Mouse (Mus musculus) R1 (cell line): Measurements from ENCODE around the gene Acp7.

ENCODE experiments used
- DNase-seq: peaks from one replicate; pipeline ENCODE4 v3.0.0-alpha.2; 2018; ENCODE audit warnings: low read depth, low spot score

The Acp7 gene

DNA sequence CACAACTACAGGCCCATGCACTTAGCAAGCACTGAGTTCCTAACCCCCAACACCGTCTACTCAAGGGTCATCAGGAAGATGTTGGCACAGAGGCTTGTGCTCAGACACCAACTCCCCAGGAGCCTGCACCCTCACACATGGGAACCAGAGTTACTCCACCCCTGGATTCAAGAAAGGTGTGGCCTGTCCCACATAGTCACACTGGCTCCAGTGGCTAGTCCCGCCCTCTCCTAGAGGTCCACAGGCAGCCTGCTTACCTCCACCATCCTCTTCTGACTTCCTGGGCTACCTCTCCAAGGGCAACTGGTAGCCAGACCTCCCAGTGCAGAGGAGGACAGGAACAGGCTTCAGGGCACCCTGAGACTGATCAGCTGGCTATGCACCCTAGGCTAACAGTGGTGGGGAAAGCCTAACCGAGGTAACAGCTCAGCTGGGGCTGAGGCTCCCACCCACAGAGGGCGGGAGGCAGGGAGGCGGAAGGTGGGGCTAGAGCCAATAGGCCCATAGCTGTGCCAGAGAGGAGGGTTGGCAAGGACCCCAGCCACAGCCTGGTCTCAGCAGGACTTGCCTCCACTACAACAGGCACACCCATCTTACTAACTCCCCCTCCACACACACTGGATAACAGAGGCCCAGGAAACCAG lies 54.7 kb downstream of the Acp7 start:
- DNase-seq, result no peak

DNA sequence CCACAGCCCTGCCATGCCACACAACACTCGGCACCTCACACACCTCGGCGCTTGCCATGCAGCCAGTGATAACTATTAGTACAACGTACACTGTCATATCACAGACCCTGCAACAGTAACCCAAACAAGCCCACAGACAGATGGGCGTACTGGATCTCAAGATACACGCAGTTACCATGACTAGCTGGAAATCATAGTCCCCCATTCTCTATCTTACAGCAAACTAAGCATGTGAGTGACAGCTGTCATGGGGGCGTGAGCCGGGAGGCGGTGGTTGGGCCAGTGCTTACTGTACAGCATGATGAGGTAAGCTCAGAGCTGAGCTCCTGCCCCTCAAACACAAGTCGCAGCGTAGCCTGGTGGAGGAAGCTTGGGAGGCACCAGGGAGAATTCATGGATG lies 55.5 kb downstream of the Acp7 start:
- DNase-seq, result no peak

GRCm38 (mm10) chr7:28573236-28573635 lies 57.9 kb downstream of the Acp7 start:
- DNase-seq, result no peak

DNA sequence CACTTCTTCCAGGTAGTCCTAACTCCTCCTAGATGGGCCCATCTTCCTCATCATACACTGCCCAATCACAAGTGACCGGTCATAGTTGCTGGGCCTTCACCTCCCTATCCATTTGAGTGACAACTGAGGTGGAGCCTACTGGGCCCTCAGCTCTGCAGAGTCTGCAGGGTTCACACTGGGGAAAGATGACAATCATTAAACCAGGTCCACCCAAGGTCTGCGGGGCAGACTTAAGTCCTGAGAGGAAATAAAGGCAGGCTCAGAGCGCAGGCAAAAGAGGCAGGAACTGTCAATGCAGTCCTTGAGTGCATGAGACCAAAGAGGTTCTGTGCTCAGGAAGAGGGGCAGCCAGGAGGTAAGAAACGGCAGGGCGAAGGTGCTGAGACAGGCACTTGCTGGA lies 58.4 kb downstream of the Acp7 start:
- DNase-seq, result no peak

DNA sequence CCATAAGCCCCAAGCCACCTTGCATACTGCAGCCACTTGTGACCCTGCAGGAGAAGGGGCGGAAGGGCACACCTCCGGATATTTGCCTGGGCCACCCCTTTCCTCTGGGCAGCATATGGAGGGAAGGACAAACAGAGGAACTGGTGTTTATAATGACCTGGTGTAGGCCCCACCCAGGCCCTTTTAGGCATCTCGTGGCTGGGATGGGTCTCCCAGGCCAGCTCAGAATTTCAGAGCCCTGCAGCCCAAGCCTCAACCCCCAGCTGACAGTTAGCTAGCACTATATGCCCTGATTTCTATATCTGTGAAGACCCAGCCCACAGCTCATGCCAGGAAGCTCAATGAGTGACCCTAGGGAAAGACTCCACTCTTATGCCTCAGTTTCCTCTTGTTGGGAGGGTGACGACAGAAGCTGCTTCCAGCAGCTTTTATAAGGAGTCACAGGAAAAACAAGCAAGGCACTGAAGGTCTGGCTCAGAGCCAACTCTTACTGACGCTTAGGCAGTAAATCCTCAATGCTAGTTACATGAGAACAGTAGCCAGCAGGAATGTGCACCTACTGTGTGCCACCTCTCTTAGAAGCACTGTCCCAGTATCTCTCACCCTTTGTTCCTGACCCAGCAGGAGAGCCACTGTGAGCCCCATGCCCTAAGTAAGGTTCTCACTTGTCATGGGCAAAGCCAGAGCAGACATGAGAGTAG lies 60.0 kb downstream of the Acp7 start:
- DNase-seq, result peak; percentile 44

DNA sequence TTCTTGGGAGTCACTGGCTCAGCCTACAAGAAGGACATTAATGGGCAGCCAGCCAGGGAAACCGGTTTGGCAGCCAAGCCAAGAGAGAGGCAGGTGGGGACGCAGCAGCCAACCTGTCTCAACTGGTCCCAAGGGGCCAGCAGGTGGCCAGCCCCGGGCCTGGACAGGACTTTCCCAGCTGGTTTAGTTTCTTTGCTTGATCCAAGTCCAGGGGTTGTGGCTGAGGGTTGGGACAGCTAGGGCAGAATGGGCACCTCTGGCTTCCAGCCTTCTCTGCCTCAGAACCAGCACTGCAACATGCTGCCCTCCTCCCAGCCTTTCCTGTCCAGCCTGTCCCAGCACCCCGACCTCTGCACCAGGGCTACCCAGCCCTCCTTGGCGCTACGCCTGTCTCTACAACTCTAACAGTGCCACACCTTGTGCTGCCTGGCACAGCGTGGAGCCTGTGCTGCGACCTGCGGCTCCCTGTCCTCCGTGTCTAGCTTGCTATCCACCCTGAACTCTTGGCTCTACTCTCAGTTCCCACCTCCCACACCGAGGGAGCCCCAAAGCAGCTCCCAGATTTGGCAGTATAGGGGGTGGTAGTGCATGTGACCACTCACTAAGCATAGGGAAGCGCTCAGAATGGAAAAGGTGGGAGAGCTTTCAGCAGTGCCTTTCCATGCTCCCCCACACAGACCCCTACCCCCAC lies 60.7 kb downstream of the Acp7 start:
- no peak for DNase-seq

DNA sequence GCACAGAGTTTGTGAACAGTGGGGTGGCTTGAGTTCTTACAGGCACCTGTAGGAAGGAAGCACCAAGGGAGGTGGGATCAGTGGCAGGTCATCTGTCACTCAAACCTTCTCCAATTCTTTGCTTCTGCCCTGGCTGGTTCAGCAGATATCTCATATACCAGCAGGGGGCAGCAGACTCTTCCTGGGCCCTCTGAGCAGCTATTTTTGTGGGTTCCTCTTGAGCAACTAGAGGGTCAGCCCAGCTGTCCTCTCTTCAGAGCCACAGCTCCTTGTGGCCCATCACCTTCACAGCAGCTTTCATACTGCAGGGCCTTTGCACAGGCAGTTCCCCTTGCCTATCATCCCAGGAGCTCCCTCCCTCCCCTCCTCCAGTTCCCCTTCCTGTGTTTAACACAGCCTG lies 62.9 kb downstream of the Acp7 start:
- DNase-seq, result peak; percentile 81

GRCm38 (mm10) chr7:28567539-28567938 lies 63.6 kb downstream of the Acp7 start:
- DNase-seq, result no peak

DNA sequence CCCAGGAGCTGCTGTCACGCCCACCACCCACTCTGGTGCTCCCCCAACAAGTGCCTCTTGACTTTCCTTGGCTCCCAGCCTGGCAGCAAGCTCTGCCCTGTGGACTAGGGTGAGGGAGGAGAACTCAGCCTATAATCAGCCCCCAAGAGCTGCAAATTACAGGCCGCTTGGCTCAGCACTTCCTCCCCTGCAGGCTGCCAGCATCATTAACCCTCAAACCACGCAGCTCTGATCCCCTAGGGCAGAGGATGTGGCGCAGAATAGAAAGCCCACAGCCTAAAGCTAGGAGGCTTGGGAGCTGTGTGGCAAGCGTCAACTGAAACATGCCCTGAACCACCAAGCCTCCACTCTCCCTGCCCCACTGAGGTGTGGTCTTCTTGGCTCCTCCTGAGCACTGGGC lies 65.7 kb downstream of the Acp7 start:
- no peak for DNase-seq

DNA sequence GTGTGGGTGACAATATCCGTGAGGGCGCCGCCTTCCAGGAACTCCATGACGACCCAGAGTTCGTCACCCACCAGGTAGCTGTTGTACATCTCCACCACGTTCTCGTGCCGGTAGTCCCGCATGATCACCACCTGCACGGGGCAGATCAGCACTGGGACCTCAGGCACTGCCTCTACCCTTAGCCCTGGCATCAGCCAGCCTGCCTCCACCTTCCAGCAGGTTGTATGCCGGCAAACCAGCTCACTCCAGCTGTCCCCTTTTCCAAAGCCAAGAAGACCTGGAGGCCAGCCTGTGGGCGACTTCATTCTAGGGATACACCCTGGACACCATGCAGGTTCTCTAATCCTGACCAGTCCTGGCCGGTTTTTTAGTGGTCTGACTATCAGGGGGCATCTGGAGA lies 68.2 kb downstream of the Acp7 start:
- no peak for DNase-seq

DNA sequence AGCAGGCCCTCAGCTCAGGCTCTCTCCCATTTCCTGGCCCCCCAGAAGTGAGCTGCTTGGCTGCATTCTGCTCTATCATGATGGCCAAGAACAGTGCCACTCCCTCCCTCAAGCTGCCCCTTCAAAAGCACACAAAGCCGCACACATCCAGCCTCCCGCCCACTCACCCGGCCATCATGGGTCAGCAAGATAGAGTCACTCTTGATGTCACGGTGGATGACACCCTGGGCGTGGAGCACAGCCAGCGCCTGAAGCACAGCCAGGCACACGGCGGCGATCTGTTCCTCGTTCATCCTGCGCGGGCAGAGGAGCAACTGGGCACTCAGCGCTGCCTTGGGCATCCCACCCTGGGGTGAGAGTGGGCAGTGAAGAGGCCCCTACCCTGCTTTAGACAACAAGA lies 68.8 kb downstream of the Acp7 start:
- no peak for DNase-seq

- DNase-seq, result no peak
These were observed 69.2 kb downstream of the Acp7 start for GRCm38 (mm10) chr7:28561967-28562366.

GRCm38 (mm10) chr7:28560856-28561255 lies 70.3 kb downstream of the Acp7 start:
- DNase-seq, result no peak

DNA sequence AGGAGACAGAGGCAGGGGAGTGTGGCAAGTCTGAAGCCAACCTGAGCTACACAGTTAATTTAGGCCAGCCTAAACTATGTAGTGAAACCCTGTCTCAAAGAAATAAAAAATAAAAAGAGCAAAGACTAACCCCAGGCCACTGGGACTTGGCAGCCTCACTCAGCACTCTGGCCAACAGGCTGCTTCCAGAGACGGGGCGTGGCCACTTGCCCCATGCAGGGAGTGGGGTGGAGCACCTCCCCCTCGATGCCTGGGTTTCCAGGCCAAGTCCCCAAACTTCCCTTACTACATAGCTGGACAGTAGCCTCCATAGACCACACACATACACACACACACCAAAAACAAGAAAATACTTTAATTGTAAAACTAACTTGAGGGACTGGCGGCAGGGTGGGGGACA lies 72.6 kb downstream of the Acp7 start:
- DNase-seq, result peak; percentile 57

DNA sequence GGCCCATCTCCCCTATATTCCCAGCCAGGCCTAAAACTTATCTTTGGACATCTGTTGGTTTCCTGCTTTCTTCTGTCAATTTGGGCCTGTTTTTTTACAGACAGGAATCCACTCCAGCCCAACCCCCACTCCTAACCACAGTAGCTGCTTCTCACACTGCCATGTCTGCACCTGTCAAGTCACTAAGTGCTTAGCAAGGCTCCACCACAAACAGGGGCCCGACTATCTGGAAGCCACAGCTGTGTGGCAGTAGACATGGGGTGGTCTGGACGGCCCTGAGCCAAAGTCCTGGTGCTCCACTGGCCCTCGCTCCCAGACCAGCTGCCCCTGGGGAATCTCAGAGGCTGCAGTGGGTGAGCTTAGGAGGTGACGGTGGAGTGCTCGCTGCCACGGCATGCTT lies 73.4 kb downstream of the Acp7 start:
- no peak for DNase-seq
